Mouse (Mus musculus) ovary, postnatal 14 days (tissue): ENCODE measurements at regions not wholly inside any gene's neighbourhood (a gene's known extent, or its start where the extent isn't known, plus 50 kb on each side); places are given as distances from the start of the nearest gene placed in this dataset.

ENCODE experiments used
- DNase-seq: peaks from one replicate; pipeline ENCODE4 v3.0.0; 2022; ENCODE audit warnings: low spot score

DNA sequence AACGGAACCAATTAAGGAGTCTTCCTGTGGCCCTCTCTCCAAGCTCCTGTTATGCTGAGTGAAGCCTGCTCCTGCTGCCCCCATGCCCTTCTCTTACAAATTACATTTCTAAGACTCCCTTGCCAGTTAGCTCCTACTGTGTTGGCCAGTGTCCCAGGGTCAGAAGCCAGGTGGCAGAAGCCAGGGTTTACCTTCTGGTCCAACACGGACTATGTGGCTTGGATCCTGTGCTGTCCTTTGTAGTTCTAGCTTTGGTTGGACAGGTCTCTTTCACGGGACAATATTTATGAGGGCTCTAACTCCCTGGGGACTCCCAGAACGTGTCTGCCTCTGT is 134.3 kb downstream of the Nufip1 start:
- DNase-seq = no peak

- DNase-seq = no peak
Measured at GRCm38 (mm10) chr14:76247664-76248063, 137.0 kb downstream of the Nufip1 start.

DNA sequence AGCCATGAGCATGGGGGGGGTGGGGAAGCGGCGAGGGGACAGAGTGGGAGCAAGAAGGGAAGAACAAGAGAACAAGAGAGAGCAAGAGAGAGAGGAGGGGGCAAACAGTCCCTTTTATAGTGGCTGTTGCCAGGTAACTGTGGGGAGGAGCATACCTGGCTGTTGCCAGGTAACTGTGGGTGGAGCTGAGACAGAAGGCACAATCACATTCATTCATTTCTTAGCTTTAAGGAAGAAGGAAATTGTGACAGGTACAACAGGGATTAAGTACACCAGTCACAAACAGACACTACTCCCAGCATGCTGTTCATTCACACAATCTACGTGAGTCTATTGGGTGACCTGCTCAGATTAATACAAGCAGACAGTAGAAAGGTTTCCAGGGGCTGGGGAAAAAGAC is 143.2 kb downstream of the Nufip1 start:
- no peak for DNase-seq

DNA sequence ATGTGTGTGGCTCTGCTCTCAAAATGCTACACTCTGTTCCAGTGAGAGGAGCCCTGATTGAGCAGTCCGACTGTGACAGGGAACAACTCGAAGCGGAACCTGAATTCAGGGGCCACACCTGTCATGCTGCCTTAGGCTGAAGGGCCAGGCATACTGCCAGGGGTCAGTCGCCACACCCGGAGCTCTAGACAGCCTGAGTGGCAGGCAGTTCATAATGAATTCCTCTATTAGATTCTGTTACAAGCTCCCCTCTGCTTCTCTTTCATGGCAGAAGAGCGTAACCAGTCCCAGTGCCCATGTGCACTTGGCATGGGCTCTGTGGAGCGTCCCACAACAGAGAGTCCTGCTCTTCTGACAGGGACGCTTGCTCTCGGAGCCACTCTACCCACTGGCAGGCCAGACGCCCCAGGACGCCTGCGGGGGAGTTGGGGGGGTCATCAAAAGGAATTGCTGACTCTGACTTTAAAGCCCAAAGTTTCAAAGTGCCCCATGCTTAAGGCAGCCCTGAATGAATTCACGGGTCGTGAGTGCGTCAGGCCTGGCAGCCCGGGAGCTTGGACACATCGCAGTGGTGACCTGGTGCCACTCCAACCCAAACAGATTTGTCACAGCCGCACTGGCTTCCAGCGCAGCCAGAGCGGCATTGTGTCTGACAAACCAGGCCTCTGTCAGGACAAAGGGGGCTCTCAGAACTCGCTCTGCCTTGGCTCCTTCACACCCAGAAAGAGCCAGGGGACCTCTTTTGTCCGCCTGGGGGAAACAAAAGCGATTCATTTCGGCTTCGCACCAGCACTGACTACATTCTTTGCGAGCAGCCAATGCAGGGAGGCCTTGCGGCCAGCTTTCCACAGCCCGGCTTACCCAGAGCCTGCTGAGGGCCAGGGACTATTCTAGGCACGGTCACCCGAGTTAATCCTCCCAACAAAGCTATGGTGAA is 144.1 kb downstream of the Nufip1 start:
- no peak for DNase-seq

DNA sequence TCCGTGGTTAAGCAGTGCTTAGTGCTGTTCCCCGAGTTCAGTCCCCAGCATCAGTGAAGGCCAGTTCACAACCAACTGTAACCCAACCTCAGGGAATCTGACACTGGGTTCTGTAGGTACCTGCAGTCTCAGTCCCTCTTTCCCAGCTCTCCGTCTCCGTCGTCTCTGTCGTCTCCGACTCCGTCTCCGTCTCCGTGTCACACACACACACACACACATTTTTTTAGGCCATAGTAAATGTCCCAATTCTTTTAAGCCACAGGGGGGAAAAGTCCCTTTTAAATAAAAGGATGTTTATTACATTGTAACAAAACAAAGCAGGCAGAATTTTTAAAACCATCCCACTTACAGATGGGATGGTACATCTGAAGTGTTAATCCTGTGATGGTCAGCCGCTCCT is 145.3 kb downstream of the Nufip1 start:
- DNase-seq = no peak

GRCm38 (mm10) chr14:76258626-76259025 is 147.9 kb downstream of the Nufip1 start:
- DNase-seq = no peak

DNA sequence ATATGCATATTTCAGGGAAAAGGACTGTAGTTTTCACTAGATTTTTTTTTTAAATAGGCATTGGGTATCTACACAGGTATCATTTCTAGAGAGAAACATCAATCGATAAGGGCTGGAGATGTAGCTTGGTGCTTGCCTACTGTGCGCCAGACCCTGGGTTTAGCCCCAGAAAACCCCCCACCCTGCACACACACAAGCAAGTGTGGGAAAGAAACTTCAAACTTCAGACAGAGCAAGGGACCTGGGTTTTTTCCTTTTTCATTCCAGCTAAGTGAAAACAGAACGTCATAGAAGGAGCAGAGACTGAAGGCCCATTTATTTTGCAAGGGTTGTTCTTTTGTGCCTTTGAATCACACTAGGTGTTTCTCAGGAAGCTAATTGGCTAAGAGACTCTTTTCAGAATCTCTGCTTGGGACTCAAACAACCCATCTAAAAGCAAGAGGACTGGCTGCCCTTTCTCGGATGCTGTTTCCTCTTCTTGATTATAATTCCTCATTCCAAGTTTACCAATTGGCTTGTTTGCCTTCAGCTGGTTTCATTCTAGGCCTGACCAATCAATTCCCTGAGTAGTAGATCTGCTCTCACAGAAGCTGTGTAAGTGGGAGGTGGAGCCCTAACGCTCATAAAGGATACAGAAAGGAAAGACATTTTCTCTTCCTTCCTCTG is 150.1 kb downstream of the Nufip1 start:
- no peak for DNase-seq

- no peak for DNase-seq
Measured at GRCm38 (mm10) chr14:76263682-76264081, 151.1 kb upstream of the Tsc22d1 start.

DNA sequence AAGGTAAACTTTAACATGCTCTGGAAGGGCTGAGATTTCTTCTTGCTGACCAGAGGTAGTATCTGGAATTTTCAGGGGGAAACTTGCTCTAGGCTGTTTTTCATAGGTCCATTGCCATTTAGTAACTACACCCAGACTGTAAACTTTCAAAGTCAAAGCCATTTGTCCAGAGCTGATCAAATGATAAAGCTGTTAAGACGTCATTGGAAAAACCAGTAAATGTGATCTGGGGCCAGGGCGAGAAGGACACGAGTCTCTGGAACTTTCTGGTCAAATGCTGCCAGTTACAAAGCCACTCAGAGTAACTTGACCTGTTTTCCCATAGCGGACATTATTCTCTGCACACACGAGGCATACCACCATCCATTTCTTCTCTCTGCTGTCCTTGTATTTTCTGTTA is 148.9 kb upstream of the Tsc22d1 start:
- no peak for DNase-seq

DNA sequence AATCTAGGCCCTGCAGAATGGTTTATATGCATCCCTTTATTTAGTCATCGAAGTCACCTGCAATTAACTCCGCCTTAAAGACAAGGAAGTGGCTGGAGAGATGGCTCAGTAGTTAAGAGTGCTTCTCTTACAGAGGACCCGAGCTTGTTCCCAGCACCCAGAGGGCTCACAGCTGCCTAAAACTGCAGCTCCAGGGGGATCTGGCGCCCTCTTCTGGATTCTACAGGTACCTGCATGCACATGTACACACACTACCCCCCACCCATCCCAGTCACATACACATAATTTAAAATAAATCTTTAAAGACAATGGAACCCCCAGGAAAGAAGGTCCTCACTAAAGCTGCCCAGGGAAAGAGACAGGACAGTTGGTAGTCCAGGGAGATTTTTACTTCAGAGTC is 148.5 kb upstream of the Tsc22d1 start:
- DNase-seq = no peak

DNA sequence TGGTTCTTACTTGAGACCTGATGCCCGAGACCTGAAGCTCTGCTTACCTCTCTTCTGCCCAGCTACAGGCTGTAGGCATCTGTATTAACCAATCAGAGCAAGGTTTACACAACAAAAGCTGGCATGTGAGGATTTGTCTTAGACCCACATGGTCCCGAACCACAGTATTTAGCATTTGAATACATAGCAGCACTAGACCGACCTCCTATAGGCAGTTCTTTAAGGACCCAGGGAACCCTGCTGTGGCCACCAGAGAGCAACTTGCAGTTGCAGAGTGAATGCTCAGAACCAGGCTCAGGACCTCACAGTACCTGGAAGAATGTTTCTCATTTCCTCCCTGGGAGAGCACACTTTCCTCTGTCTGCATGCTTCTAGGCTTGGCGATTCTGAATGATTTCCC is 147.7 kb upstream of the Tsc22d1 start:
- DNase-seq = no peak

DNA sequence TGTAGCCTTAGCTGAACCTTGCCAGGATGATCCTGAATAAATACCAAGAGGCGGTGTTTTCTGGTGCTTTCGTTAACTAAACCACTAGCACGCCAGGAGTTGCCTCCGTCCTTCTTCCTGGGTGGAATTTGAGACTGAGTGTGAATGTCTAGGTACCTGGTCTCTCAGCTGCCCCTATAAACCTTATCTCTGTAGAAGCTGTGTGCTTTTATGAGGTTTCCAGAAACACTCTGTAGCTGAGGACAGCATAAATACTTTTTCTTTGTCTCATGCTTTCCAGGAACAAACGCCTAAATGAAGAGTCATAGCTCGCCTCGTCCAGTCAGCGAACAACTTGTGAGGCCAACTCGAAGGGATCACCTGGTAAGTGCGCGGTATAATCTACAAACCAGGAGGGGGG is 143.6 kb upstream of the Tsc22d1 start:
- DNase-seq = no peak

GRCm38 (mm10) chr14:76272840-76273239 is 141.9 kb upstream of the Tsc22d1 start:
- no peak for DNase-seq

- no peak for DNase-seq
Measured at GRCm38 (mm10) chr14:76276655-76277054, 138.1 kb upstream of the Tsc22d1 start.

DNA sequence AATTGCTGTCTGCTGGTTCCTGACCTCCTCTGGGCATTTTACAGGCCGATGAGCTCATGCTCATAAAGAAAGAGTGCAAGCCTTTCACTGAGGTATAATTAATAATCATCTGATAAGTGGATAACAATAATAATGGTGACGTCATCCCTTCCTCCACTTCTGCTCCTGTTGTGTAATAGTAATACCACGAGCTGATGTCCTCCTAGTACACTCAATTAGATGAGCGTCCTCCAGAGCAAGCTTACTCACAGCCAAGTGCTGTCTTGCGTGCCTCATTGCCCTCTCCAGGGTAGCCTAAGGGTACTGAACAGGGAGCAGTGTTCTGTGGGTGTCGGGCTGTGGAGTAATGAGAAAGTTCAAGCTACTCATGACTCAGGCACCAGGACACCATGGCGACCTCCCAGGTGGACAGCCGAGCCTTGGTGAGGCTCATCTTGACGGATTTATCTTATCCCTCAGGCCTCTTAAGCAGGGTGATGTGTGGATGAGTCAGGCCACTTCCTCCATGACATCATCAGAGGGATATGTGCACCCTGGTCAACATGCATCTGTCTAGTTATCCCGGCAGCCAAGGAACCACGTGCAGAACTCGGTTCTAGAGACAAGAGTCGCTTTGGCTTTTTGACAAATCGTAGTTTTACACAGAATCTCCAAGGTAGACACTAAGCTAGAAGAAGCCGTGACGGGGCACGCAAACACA is 135.9 kb upstream of the Tsc22d1 start:
- no peak for DNase-seq

DNA sequence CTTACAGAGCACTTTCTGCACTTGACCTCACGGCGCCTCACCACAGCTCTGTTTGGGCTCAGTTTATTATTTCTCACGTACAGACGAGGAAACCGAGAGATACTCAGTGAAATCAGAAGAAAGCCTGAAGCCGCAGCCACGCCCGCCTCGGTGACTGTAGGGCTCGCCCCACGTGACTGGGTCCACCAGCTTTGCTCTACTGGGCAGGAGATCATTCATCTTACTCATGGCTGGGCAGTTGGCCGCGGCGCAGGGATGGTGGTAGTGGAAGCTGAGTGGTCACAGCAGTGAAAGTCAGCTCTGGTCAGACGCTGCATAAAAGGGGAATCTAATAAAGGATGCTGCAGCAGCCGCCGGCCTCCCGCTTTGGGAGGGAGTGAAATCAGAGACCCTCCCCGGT is 135.2 kb upstream of the Tsc22d1 start:
- DNase-seq = no peak

- DNase-seq = no peak
Measured at GRCm38 (mm10) chr14:76281867-76282266, 132.9 kb upstream of the Tsc22d1 start.

DNA sequence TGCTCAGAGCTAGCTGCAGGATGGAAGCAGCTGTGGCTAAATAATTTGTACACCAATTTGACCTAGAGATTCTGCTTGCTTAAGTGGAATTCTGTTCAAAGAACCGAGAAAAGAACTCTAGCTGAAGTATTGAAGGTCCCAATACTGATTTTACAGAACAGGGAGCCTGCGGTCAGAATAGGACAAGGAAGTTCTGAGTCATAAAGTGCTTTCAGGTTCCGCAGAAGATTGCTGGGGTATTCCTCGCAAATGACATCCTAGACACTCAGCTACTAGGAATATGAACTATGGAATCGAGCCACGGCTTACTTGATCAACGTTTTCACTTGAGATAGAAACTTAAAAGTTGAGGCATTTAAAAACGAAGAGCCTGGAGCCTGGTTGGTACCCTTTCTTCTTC is 127.0 kb upstream of the Tsc22d1 start:
- DNase-seq = no peak

- DNase-seq = no peak
Measured at GRCm38 (mm10) chr14:76290401-76291018, 124.3 kb upstream of the Tsc22d1 start.

GRCm38 (mm10) chr14:76292211-76292610 is 122.5 kb upstream of the Tsc22d1 start:
- no peak for DNase-seq

GRCm38 (mm10) chr14:76295411-76296169 is 119.2 kb upstream of the Tsc22d1 start:
- DNase-seq = no peak

DNA sequence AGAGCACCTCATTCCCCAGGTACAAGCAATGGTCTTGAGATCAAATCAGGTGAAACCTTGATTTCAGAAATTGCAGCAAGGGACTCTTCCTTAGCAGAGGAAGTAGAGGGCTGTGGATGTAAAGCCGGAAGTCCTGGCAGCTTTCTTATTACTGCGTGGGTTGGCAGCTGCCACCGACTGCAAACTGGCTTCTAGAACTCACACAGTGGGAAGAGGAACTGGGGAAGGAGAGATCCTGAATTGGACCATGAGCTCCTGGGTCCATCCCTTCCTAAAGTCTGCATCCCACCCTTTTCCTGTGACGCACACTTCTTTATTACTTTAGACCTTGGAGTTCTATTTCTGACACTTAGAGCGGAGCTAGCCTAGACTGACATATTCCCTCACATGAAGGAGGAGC is 116.9 kb upstream of the Tsc22d1 start:
- DNase-seq = no peak
